Mouse (Mus musculus): Measurements from ENCODE around the gene Mecr. TPM values are rescaled to one million over a fixed set of nuclear protein-coding genes. Genes with fewer than 3 reads are reported as not detected.

The Mecr gene
- polyA plus RNA-seq, 1 experiment from 2014 or later, result 72.6 TPM

GRCm38 (mm10) chr4:131837872-131838524, 5.3 kb upstream of the Mecr start, which contains the start of gene Ptpru:
Ptpru (minus strand) TSS chr4:131838288.
- no peaks in the 10 kb centered on the region for H3K9me3 ChIP-seq
- no peak within 1 kb of the TSS for H3K27ac ChIP-seq
- H3K4me3 ChIP-seq (replicated peaks), result peak within 1 kb of the TSS; percentile 66
- peaks cover 20% of the 10 kb centered on the region for H3K27me3 ChIP-seq (replicated peaks)
- ATAC-seq, result peak; percentile 86
- no peaks in the 10 kb centered on the region for H3K36me3 ChIP-seq
- H3K4me2 ChIP-seq (replicated peaks), result peak within 1 kb of the TSS; percentile 98
- whole genome bisulfite sequencing, result under 1% methylated on average over 72 of the region's 72 CpGs
- H3K4me1 ChIP-seq (replicated peaks), result peaks cover 15% of the 10 kb centered on the region
- peak within 1 kb of the TSS; percentile 64 for H3K9ac ChIP-seq

GRCm38 (mm10) chr4:131845991-131846778, 2.9 kb downstream of the Mecr start:
- Histone ChIP-seq H3K27ac (no peak overlapping the region), H3K9me3 (no peaks in the 10 kb centered on the region), H3K4me1 (replicated peaks) (peaks cover 17% of the 10 kb centered on the region), H3K9ac (no peak overlapping the region), H3K4me3 (replicated peaks) (no peak overlapping the region), H3K27me3 (replicated peaks) (no peaks in the 10 kb centered on the region), H3K4me2 (replicated peaks) (no peak overlapping the region), H3K36me3 (no peaks in the 10 kb centered on the region)
- ATAC-seq, result peak; percentile 73
- 67% methylated on average over 8 of the region's 8 CpGs for WGBS

- ATAC-seq, result no peak
Measured at GRCm38 (mm10) chr4:131848082-131848481, 4.8 kb downstream of the Mecr start.

GRCm38 (mm10) chr4:131849986-131850638, 6.8 kb downstream of the Mecr start:
- Histone ChIP-seq H3K9me3 (no peaks in the 10 kb centered on the region), H3K27me3 (replicated peaks) (no peaks in the 10 kb centered on the region), H3K4me3 (replicated peaks) (no peak overlapping the region), H3K36me3 (no peaks in the 10 kb centered on the region), H3K4me1 (replicated peaks) (peaks cover 8% of the 10 kb centered on the region), H3K27ac (peak overlapping the region; percentile 75), H3K9ac (no peak overlapping the region), H3K4me2 (replicated peaks) (no peak overlapping the region)
- ATAC-seq, result no peak
- WGBS, result 46% methylated on average over 5 of the region's 5 CpGs

More at GRCm38 (mm10) chr4:131848082-131848481, 4.8 kb downstream of the Mecr start:
- no peak overlapping the region for H3K9ac ChIP-seq
- no peak overlapping the region for H3K27ac ChIP-seq
- peaks cover 17% of the 10 kb centered on the region for H3K4me1 ChIP-seq (replicated peaks)
- 64% methylated on average over 6 of the region's 6 CpGs for WGBS
- no peaks in the 10 kb centered on the region for H3K36me3 ChIP-seq
- no peak overlapping the region for H3K4me3 ChIP-seq (replicated peaks)
- no peak overlapping the region for H3K4me2 ChIP-seq (replicated peaks)
- H3K9me3 ChIP-seq, result no peaks in the 10 kb centered on the region
- no peaks in the 10 kb centered on the region for H3K27me3 ChIP-seq (replicated peaks)

GRCm38 (mm10) chr4:131854950-131855349, 11.7 kb downstream of the Mecr start:
- Histone ChIP-seq H3K4me2 (replicated peaks) (no peak overlapping the region), H3K9ac (no peak overlapping the region), H3K4me1 (replicated peaks) (peaks cover 2% of the 10 kb centered on the region; the same call in 1 of the 2 replicates), H3K4me3 (replicated peaks) (no peak overlapping the region), H3K9me3 (no peaks in the 10 kb centered on the region), H3K27me3 (replicated peaks) (no peaks in the 10 kb centered on the region), H3K36me3 (no peaks in the 10 kb centered on the region), H3K27ac (no peak overlapping the region)
- WGBS, result 88% methylated on average over 5 of the region's 5 CpGs
- no peak for ATAC-seq

GRCm38 (mm10) chr4:131860492-131861340, 17.4 kb downstream of the Mecr start:
- Histone ChIP-seq H3K9me3 (no peaks in the 10 kb centered on the region), H3K4me2 (replicated peaks) (no peak overlapping the region), H3K4me1 (replicated peaks) (no peaks in the 10 kb centered on the region), H3K9ac (no peak overlapping the region), H3K4me3 (replicated peaks) (no peak overlapping the region), H3K27ac (no peak overlapping the region), H3K36me3 (peaks cover 14% of the 10 kb centered on the region; the same call in 1 of the 2 replicates), H3K27me3 (replicated peaks) (no peaks in the 10 kb centered on the region)
- WGBS, result 46% methylated on average over 15 of the region's 15 CpGs
- peak; percentile 69; the same call in 1 of the 2 replicates for ATAC-seq

GRCm38 (mm10) chr4:131861341-131861739, 18.1 kb downstream of the Mecr start:
- no peak for ATAC-seq
- no peaks in the 10 kb centered on the region for H3K9me3 ChIP-seq
- H3K27me3 ChIP-seq (replicated peaks), result no peaks in the 10 kb centered on the region
- WGBS, result 82% methylated on average over 4 of the region's 4 CpGs
- H3K9ac ChIP-seq, result no peak overlapping the region
- no peak overlapping the region for H3K27ac ChIP-seq
- H3K4me1 ChIP-seq (replicated peaks), result no peaks in the 10 kb centered on the region
- peaks cover 14% of the 10 kb centered on the region; the same call in 1 of the 2 replicates for H3K36me3 ChIP-seq
- no peak overlapping the region for H3K4me2 ChIP-seq (replicated peaks)
- no peak overlapping the region for H3K4me3 ChIP-seq (replicated peaks)

- Histone ChIP-seq H3K9ac (peak overlapping the region; percentile 57), H3K36me3 (no peaks in the 10 kb centered on the region), H3K4me3 (replicated peaks) (peak overlapping the region; percentile 98), H3K4me1 (replicated peaks) (peaks cover 14% of the 10 kb centered on the region), H3K9me3 (no peaks in the 10 kb centered on the region), H3K27me3 (replicated peaks) (no peaks in the 10 kb centered on the region), H3K4me2 (replicated peaks) (peak overlapping the region; percentile 59), H3K27ac (peak overlapping the region; percentile 82)
- ATAC-seq, result peak; percentile 34
- WGBS, result 7% methylated on average over 11 of the region's 11 CpGs
Measured at GRCm38 (mm10) chr4:131872672-131873292, 29.5 kb downstream of the Mecr start.

GRCm38 (mm10) chr4:131873293-131874168, 30.3 kb downstream of the Mecr start, which contains the start of gene Srsf4:
Srsf4 (plus strand) TSS chr4:131873617.
- H3K9ac ChIP-seq, result peak within 1 kb of the TSS; percentile 100
- WGBS, result under 1% methylated on average over 97 of the region's 116 CpGs
- H3K4me1 ChIP-seq (replicated peaks), result peaks cover 14% of the 10 kb centered on the region
- peak within 1 kb of the TSS; percentile 98 for H3K4me3 ChIP-seq (replicated peaks)
- H3K27me3 ChIP-seq (replicated peaks), result no peaks in the 10 kb centered on the region
- H3K9me3 ChIP-seq, result no peaks in the 10 kb centered on the region
- ATAC-seq, result peak; percentile 97
- H3K4me2 ChIP-seq (replicated peaks), result peak within 1 kb of the TSS; percentile 77
- H3K27ac ChIP-seq, result peak within 1 kb of the TSS; percentile 100
- H3K36me3 ChIP-seq, result no peaks in the 10 kb centered on the region

- Histone ChIP-seq H3K36me3 (no peaks in the 10 kb centered on the region), H3K9ac (peak overlapping the region; percentile 100), H3K9me3 (no peaks in the 10 kb centered on the region), H3K4me1 (replicated peaks) (peaks cover 14% of the 10 kb centered on the region), H3K27me3 (replicated peaks) (no peaks in the 10 kb centered on the region), H3K27ac (peak overlapping the region; percentile 100), H3K4me3 (replicated peaks) (peak overlapping the region; percentile 98), H3K4me2 (replicated peaks) (peak overlapping the region; percentile 77)
- under 1% methylated on average over 20 of the region's 20 CpGs for WGBS
- ATAC-seq, result peak; percentile 19; the same call in 1 of the 2 replicates
Measured at GRCm38 (mm10) chr4:131874169-131874536, 30.9 kb downstream of the Mecr start.
